Mouse (Mus musculus): Measurements from ENCODE around the gene Gm8300.
"Not testable (repeated sequence)": the region's sequence is repeated elsewhere in the genome, so short reads cannot be mapped to it uniquely, and the experiment has no call there.

The Gm8300 gene

DNA sequence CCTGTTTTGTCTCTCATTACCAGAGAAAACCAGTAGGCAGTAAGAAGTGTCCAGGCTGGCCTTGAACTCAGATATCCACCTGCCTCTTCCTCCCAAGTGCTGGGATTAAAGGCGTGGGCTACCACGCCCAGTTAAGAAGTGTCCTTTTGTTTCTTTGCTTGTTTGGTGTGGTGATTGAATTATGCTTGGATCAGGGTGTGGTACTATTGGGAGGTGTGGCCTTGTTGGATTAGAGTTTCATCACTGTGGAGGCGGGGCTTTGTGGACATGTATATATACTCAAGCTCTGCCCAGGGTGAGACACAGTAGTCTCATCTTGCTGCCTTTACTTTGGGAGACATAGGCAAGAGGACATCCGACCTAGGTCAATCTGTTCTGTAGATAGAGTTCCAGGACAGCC is at the start of gene Gm8300:
Gene Gm8300, plus strand, starts transcription at position 301 of the 400 bp plus-strand sequence.
- DNase-seq, result not testable (repeated sequence)

DNA sequence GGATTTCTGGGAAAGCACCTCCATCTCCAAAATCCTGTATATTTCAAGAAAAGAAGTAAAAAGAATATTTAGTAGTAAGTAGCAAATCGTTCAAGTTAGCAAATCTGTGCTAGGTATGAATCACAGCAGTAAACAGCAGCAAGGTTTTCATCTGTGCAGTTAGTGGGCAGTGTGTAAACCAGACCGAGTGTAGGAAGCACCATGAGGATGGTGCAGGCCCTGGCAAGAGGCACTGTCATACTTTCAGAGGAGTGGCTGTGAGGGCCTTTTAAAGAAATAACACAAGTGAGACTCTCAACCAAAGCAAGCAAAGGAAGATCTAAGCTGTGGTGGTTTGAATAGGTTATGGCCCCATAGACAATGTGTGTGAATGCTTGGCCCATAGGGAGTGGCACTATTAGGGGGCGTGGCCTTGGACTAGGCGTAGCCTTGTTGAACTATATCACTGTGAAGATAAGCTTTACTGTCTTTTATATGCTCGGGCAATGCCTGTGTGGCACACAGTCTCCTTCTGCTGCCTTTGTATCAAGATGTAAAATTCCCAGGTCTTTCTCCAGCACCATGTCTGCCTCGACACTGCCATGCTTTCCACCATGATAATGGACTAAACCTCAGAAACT is 49.3 kb upstream of the Gm8300 start:
- DNase-seq, result no peak

DNA sequence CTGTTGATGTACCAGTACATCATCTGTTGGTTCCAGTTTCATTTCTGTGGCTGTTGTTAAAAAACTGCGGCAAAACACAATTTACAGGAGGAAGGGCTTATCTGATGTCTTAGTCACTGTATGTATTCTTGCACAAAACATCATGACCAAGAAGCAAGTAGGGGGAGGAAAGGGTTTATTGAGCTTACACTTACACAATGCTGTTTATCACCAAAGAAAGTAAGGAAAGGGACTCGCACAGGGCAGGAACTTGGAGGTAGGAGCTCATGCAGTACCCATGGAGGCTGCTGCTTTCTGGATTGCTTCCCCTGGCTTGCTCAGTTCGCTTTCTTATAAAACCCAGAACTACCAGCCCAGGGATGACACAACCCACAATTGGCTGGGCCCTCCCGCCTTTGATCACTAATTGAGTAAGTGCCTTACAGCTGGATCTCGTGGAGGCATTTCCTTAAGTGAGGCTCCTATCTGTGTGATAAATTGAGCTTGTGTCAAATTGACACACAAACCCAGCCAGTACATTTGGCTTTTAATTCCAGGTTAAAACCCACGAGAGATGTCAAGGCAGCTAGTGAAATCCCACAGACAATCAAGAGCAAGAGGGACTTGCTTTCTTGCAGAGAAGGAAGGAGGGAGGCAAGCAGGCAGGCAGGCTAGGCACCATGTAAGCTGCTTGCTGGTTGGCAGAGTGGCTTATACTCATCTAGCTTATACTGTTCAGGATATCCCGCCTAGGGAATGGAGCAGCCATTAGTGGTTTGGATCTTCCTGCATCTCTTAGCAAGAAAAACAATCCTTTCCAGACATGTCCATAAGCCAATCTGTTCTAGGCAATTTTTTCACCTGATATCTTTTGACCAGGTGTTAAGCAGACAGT is 43.6 kb upstream of the Gm8300 start:
- DNase-seq, result no peak

DNA sequence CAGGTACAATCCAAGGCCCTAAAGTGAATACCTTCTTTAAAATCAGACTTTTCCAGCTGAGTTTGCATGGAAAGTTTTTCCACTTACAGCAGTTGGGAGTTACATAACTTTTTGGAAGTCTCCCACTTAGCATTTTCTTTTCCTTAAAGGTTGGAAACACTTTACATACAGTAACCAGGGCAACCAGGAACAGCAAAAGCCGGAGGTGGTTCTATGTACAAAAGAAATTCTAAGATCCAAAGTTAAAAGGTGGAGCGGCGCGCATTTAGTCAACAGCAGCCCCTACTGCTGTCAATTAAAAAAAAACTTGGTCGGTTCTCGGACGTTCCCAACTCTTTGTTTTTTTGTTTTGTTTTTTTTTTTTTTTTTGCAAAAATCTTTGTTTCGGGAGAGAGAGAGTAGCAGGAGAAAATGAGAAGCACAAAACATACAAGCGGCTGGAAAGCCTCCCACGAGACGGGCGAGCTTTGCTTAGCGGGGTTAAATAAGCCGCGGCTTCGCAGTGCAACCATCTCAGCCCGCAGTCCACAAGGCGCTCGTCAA is 42.6 kb upstream of the Gm8300 start:
- no peak for DNase-seq

DNA sequence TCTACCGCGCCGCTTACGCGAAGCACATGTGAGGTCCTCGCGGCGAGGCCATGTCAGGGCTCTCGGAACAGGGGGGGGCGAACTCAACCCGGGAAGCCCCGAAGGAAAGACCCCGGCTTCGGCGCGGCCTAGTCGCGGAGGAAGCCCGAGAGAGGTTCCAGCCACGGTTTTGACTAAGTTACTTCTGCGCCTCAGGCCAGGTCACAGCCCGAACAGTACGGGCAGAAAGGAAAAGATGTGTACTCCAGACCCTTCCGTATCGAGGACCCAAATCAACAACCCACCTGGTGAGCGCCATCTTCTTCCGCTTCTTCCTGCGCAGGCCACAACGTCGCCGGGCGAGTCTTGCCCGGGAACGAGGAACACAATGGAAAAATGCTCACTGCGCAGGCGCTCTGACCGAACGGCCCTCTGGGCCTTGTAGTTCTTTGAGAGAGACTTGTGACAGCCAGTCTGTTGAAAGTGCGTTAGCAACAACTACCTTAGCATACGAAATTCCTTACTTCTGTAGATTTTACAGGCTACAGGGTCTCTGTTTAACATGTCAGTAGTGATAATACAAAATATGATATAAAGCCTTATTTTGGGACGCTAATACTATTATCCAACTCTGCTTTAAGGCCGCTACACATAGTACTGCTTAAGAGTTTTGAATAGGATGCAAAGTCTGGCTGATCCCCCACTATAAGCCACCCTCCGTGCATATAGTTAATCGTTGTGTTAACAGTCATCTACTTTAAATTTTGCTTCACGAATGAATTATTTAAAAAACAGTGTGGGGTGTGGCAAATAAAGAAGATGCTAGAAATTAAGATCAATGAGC is 41.9 kb upstream of the Gm8300 start, which contains the start of gene Snw1:
Gene Snw1, minus strand, starts transcription at position 311 of the 823 bp plus-strand sequence.
- peak; percentile 95 to 96 for DNase-seq

DNA sequence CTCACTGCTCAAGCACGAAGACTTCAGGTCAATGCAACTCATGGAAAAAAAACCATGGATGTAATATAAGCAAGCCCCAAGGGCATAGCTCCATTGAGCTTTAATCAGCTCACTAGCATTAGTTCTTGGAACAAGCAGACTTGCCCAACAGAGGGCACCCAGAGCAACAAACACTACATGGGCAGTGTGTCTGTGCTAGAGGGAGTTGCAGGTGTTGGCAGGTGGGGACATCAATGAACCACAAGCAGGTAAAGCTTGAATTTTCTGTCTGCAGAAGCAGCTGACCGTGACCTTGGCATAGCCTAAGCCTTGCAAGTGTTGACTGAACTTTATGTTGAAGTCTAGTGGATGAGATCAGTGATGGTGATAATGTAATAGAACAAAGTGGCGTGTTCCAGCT is 39.4 kb upstream of the Gm8300 start:
- no peak for DNase-seq

DNA sequence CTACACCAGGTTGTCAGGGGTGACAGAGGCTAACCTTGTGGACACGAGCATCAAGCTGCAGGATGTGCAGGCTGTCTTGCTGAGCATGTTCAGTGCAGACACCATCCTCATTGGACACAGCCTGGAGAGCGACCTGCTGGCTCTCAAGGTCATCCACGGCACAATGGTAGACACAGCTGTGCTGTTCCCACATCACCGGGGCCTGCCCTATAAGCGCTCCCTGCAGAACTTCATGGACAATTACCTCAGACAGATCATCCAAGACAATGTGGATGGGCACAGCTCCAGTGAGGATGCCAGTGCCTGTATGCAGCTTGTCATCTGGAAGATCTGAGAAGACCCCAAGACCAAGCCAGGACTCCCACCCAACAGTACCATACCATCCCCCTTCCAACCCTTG is 31.6 kb upstream of the Gm8300 start:
- not testable (repeated sequence) for DNase-seq

DNA sequence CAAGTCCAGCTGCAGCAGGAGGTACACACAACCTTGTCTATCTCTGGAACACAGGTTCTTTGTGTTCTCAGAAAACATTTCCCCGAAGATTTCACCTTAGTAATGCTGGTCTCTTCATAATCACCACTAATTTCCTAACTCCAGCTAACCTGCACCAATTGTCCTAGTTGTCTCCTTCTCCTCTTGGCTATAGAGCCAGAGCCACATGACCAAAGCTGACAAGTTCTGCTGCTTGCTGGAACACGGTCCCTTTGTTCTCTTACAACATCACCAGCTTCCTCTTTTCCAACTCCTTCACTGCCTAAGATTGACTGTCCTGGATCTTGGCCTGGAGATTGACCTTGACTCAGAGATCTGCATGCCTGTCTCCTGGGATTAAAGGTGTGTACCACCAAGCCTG is 25.4 kb upstream of the Gm8300 start:
- DNase-seq, result not testable (repeated sequence)

DNA sequence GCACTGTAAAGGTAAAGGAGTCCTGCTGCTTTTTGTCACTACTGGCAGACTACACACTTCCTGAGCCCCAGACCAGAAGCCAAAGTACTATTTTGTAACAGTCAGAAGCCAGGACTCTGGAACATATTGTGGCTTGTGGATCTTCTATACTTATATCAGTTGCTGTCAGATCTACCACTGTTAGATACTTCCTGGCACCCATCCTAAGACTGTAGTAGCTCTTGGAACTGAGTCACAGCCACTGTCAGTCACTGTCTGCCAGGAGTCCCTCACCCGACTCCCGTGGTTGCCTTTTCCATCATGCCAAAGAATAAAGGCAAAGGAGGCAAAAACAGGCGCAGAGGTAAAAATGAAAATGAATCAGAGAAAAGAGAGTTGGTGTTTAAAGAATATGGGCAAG is 19.7 kb upstream of the Gm8300 start, which contains the start of gene Gm5788:
Gene Gm5788, plus strand, starts transcription at position 301 of the 400 bp plus-strand sequence.
- not testable (repeated sequence) for DNase-seq

DNA sequence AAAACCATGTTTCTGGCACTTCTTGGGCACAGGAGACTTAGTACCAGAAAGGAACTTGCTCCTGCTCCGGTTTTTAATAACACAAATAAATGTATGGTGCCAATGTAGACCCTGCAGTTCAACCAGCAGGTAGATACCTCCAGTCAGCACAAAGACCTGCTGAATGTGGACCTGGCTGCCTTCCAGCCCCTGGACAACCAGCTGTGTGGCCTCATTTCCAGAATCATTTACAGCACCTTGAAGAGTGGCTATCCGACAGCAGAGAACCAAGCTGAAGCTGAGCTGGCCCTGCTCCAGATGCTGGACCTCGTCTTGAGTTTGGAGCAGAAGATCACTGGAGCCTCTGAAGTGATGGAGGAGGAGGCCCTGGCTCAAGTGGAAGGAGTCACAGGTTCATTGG is 5.5 kb downstream of the Gm8300 start:
- DNase-seq, result not testable (repeated sequence)

DNA sequence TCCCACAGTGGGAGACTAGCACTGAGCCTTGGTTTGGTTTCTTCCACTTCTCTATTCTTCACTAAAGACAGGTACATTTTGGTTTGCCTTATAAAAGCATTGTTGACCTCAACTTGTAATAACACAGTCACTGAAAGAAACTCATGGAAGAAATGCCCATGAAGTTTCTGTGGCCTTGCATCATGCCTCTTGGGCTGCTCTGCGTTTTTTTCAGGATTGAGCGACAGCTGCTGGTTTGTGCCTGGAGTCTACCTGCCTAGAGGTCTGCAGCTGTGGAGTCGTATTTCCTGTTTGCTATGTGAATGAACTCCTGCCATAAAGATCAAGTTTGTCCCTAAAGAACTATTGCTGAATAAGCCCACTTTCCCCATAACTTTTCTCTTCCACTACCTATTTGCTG is 29.8 kb downstream of the Gm8300 start:
- no peak for DNase-seq

DNA sequence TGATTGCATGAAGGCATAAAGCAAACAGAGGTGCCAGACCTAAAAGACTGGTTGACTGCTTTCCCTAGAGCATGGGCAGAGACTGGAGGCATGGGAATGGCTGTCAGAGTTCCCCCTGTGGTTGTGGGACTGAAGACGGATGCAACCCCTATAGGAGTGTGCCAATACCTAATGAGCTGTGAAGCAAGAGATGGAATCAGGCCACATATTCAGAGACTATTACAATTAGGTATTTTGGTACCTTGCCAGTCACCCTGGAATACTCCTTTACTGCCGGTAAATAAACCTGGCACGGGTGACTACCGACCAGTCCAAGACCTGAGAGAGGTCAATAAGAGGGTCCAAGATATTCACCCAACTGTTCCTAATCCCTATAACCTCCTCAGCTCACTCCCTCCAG is 36.5 kb downstream of the Gm8300 start:
- DNase-seq, result not testable (repeated sequence)
